Mouse (Mus musculus) liver, embryonic 11.5 days (tissue): Measurements from ENCODE around the gene Chmp3. TPM values are rescaled to one million over a fixed set of nuclear protein-coding genes. Genes with fewer than 3 reads are reported as not detected.

ENCODE experiments used
- polyA plus RNA-seq: library from polyadenylated mRNA; unstranded; fragments of >200 nt; fragmentation: Nextera tagmentation; extraction: Ambion mirVana; gene quantifications from 2 replicates; pipeline ENCODE4 v1.2.1, GENCODE M21; 2014

Gene Chmp3
- polyA plus RNA-seq, 1 experiment from 2014 or later = 48.2 TPM

Other genes starting within 250 kb of the Chmp3 start
- 1.4 and 1.6 TPM in 2 replicates for gene Smyd1, start 221.6 kb upstream of the Chmp3 start, polyA plus RNA-seq
- gene Cd8b1, start 221.0 kb upstream of the Chmp3 start, polyA plus RNA-seq = not detected in 2 replicates
- not detected in 2 replicates for gene Cd8a, start 170.4 kb upstream of the Chmp3 start, polyA plus RNA-seq
- 9.4 and 10.0 TPM in 2 replicates for gene Rmnd5a, start 103.2 kb upstream of the Chmp3 start, polyA plus RNA-seq
- 13.6 and 13.7 TPM in 2 replicates for gene Rnf103, start 49.9 kb upstream of the Chmp3 start, polyA plus RNA-seq
- 28.9 and 31.6 TPM in 2 replicates for gene Kdm3a, start 89.2 kb downstream of the Chmp3 start, polyA plus RNA-seq
- 11.1 and 12.2 TPM in 2 replicates for gene Reep1, start 163.8 kb downstream of the Chmp3 start, polyA plus RNA-seq